Mouse (Mus musculus): ENCODE measurements around the gene Ifnk. TPM values are rescaled to one million over a fixed set of nuclear protein-coding genes. Genes with fewer than 3 reads are reported as not detected.

Ifnk gene
- polyA plus RNA-seq, 2 experiments = not detected

GRCm38 (mm10) chr4:35115933-35116332 is 35.9 kb upstream of the Ifnk start:
- Histone ChIP-seq H3K9ac (ENCODE audit: low read depth, low read length, severe bottlenecking) (no peak overlapping the region), H3K36me3 (ENCODE audit: control insufficient read depth, insufficient read depth, low read length) (no peaks in the 10 kb centered on the region), H3K27me3 (ENCODE audit: control insufficient read depth, insufficient read depth, low read length) (no peaks in the 10 kb centered on the region), H3K9me3 (ENCODE audit: control insufficient read depth, low read length) (no peaks in the 10 kb centered on the region), H3K4me1 (ENCODE audit: control insufficient read depth, insufficient read depth, low read length) (0 out of 2 replicates have a peak, but pooled peaks cover 2% of the 10 kb centered on the region), H3K4me2 (replicated peaks; ENCODE audit: low read depth, low read length, severe bottlenecking) (no peak overlapping the region), H3K4me3 (replicated peaks; ENCODE audit: low read length) (no peak overlapping the region), H3K27ac (replicated peaks; ENCODE audit: low read depth, low read length) (no peak overlapping the region)
- no peak for DNase-seq (ENCODE audit: low spot score)
- ATAC-seq (ENCODE audit: low FRiP score, low read depth) = no peak
- TF ChIP-seq POLR2A (IDR thresholded peaks at IDR 0.05; ENCODE audit: borderline replicate concordance, extremely low read depth, insufficient read depth, insufficient read length) = no peak
- 54% methylated on average over 6 of the region's 6 CpGs for WGBS

- DNase-seq (ENCODE audit: low spot score) (no peak), ATAC-seq (ENCODE audit: low FRiP score, low read depth) (no peak)
- H3K27ac ChIP-seq (replicated peaks; ENCODE audit: low read depth, low read length) = no peak overlapping the region
- WGBS = 75% methylated on average over 3 of the region's 3 CpGs
- no peaks in the 10 kb centered on the region for H3K27me3 ChIP-seq (ENCODE audit: control insufficient read depth, insufficient read depth, low read length)
- no peaks in the 10 kb centered on the region for H3K36me3 ChIP-seq (ENCODE audit: control insufficient read depth, insufficient read depth, low read length)
- TF ChIP-seq POLR2A (IDR thresholded peaks at IDR 0.05; ENCODE audit: borderline replicate concordance, extremely low read depth, insufficient read depth, insufficient read length) = no peak
- H3K4me1 ChIP-seq (ENCODE audit: control insufficient read depth, insufficient read depth, low read length) = 0 out of 2 replicates have a peak, but pooled peaks cover 1% of the 10 kb centered on the region
- no peaks in the 10 kb centered on the region for H3K9me3 ChIP-seq (ENCODE audit: control insufficient read depth, low read length)
- no peak overlapping the region for H3K9ac ChIP-seq (ENCODE audit: low read depth, low read length, severe bottlenecking)
- no peak overlapping the region for H3K4me3 ChIP-seq (replicated peaks; ENCODE audit: low read length)
- H3K4me2 ChIP-seq (replicated peaks; ENCODE audit: low read depth, low read length, severe bottlenecking) = no peak overlapping the region
These were observed 34.7 kb upstream of the Ifnk start for GRCm38 (mm10) chr4:35117144-35117543.

DNA sequence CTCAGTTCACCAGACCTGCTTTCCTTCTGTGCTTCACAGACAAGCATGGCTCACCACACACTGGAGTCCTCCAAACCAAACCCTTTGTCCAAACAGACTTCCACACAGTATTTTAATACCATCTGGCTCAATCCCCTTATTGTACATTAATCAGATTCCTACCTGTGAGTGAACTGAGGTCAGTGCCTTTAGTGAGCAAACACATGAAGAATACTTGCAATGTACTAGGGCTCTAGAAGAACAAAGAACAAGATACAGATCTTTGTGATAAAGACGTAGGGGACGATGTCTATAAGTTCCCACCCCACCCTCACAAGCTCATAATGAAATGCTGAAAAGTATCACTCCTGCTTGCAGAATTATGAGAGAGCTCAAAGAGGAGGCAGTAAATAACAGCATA is 33.0 kb upstream of the Ifnk start:
- no peak overlapping the region for H3K9ac ChIP-seq (ENCODE audit: low read depth, low read length, severe bottlenecking)
- H3K9me3 ChIP-seq (ENCODE audit: control insufficient read depth, low read length) = no peaks in the 10 kb centered on the region
- no peaks in the 10 kb centered on the region for H3K36me3 ChIP-seq (ENCODE audit: control insufficient read depth, insufficient read depth, low read length)
- no peaks in the 10 kb centered on the region for H3K27me3 ChIP-seq (ENCODE audit: control insufficient read depth, insufficient read depth, low read length)
- DNase-seq (ENCODE audit: low spot score) (no peak), ATAC-seq (ENCODE audit: low FRiP score, low read depth) (no peak)
- no peak overlapping the region for H3K4me2 ChIP-seq (replicated peaks; ENCODE audit: low read depth, low read length, severe bottlenecking)
- H3K27ac ChIP-seq (replicated peaks; ENCODE audit: low read depth, low read length) = no peak overlapping the region
- no peak for TF ChIP-seq POLR2A (IDR thresholded peaks at IDR 0.05; ENCODE audit: borderline replicate concordance, extremely low read depth, insufficient read depth, insufficient read length)
- 61% methylated on average over 2 of the region's 2 CpGs for WGBS
- H3K4me3 ChIP-seq (replicated peaks; ENCODE audit: low read length) = no peak overlapping the region
- H3K4me1 ChIP-seq (ENCODE audit: control insufficient read depth, insufficient read depth, low read length) = peaks cover 5% of the 10 kb centered on the region; the same call in 1 of the 2 replicates

- WGBS = 41% methylated on average over 4 of the region's 4 CpGs
- ATAC-seq (ENCODE audit: low FRiP score, low read depth) (no peak), DNase-seq (ENCODE audit: low spot score) (no peak)
- Histone ChIP-seq H3K4me3 (replicated peaks; ENCODE audit: low read length) (no peak overlapping the region), H3K4me2 (replicated peaks; ENCODE audit: low read depth, low read length, severe bottlenecking) (no peak overlapping the region), H3K9ac (ENCODE audit: low read depth, low read length, severe bottlenecking) (no peak overlapping the region), H3K36me3 (ENCODE audit: control insufficient read depth, insufficient read depth, low read length) (no peaks in the 10 kb centered on the region), H3K9me3 (ENCODE audit: control insufficient read depth, low read length) (no peaks in the 10 kb centered on the region), H3K4me1 (ENCODE audit: control insufficient read depth, insufficient read depth, low read length) (peaks cover 5% of the 10 kb centered on the region; the same call in 1 of the 2 replicates), H3K27ac (replicated peaks; ENCODE audit: low read depth, low read length) (no peak overlapping the region), H3K27me3 (ENCODE audit: control insufficient read depth, insufficient read depth, low read length) (no peaks in the 10 kb centered on the region)
- no peak for TF ChIP-seq POLR2A (IDR thresholded peaks at IDR 0.05; ENCODE audit: borderline replicate concordance, extremely low read depth, insufficient read depth, insufficient read length)
These were observed 31.7 kb upstream of the Ifnk start for GRCm38 (mm10) chr4:35120159-35120558.

DNA sequence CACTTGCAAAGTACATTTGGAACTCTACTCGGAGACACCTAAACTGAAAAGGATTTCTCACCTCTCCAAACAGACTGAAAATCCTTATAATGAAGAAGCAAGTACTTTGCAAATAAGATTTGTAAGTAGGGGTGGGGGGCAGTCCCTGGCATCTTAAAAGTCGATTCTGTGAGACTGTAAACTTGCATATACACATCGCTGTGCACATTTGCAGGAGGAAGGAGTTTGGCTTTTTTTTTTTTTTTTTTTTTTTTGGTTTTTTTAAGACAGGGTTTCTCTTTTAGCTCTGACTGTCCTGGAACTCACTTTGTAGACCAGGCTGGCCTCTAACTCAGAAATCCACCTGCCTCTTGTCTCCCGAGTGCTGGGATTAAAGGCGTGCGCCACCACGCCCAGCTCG is 31.3 kb upstream of the Ifnk start:
- Histone ChIP-seq H3K4me2 (replicated peaks; ENCODE audit: low read depth, low read length, severe bottlenecking) (no peak overlapping the region), H3K4me1 (ENCODE audit: control insufficient read depth, insufficient read depth, low read length) (peaks cover 5% of the 10 kb centered on the region; the same call in 1 of the 2 replicates), H3K9ac (ENCODE audit: low read depth, low read length, severe bottlenecking) (no peak overlapping the region), H3K27me3 (ENCODE audit: control insufficient read depth, insufficient read depth, low read length) (no peaks in the 10 kb centered on the region), H3K27ac (replicated peaks; ENCODE audit: low read depth, low read length) (no peak overlapping the region), H3K4me3 (replicated peaks; ENCODE audit: low read length) (no peak overlapping the region), H3K9me3 (ENCODE audit: control insufficient read depth, low read length) (no peaks in the 10 kb centered on the region), H3K36me3 (ENCODE audit: control insufficient read depth, insufficient read depth, low read length) (no peaks in the 10 kb centered on the region)
- DNase-seq (ENCODE audit: low spot score) = no peak
- ATAC-seq (ENCODE audit: low FRiP score, low read depth) = no peak
- no peak for TF ChIP-seq POLR2A (IDR thresholded peaks at IDR 0.05; ENCODE audit: borderline replicate concordance, extremely low read depth, insufficient read depth, insufficient read length)
- 67% methylated on average over 8 of the region's 8 CpGs for WGBS

GRCm38 (mm10) chr4:35121060-35121459 is 30.8 kb upstream of the Ifnk start:
- no peak for ATAC-seq (ENCODE audit: low FRiP score, low read depth)
- peaks cover 5% of the 10 kb centered on the region; the same call in 1 of the 2 replicates for H3K4me1 ChIP-seq (ENCODE audit: control insufficient read depth, insufficient read depth, low read length)
- no peaks in the 10 kb centered on the region for H3K27me3 ChIP-seq (ENCODE audit: control insufficient read depth, insufficient read depth, low read length)
- no peaks in the 10 kb centered on the region for H3K9me3 ChIP-seq (ENCODE audit: control insufficient read depth, low read length)
- H3K4me2 ChIP-seq (replicated peaks; ENCODE audit: low read depth, low read length, severe bottlenecking) = no peak overlapping the region
- no peak overlapping the region for H3K4me3 ChIP-seq (replicated peaks; ENCODE audit: low read length)
- DNase-seq (ENCODE audit: low spot score) = no peak
- no peak overlapping the region for H3K27ac ChIP-seq (replicated peaks; ENCODE audit: low read depth, low read length)
- no peak for TF ChIP-seq POLR2A (IDR thresholded peaks at IDR 0.05; ENCODE audit: borderline replicate concordance, extremely low read depth, insufficient read depth, insufficient read length)
- H3K36me3 ChIP-seq (ENCODE audit: control insufficient read depth, insufficient read depth, low read length) = no peaks in the 10 kb centered on the region
- WGBS = 30% methylated on average over 12 of the region's 12 CpGs
- no peak overlapping the region for H3K9ac ChIP-seq (ENCODE audit: low read depth, low read length, severe bottlenecking)

Data from limb, embryonic 14.5 days (tissue).